Mouse (Mus musculus): Measurements from ENCODE around the gene Osbp.
A peak's percentile ranks its signal among the peaks of the same experiment; 100 is the strongest.

Gene Osbp

DNA sequence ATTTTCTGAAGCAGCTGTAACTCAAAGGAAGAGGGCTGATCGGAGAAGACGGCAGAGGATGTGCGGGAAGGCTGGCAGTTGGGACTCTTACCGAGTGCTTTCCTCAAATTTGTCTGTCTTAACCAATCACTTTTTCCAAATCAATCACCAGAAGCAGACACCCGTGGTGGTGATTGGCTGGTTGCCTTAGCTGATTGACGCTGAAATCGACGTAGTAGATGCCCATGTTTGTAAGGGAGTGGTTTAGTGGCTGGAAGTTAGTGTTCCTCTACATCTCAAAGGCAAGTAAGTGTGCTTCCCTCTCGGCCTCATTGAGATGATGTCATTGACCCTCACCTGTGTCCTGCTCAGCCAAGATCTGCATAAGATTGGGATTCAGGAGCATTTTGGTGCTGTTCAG, 26.3 kb downstream of the Osbp start:
- DNase-seq = no peak

DNA sequence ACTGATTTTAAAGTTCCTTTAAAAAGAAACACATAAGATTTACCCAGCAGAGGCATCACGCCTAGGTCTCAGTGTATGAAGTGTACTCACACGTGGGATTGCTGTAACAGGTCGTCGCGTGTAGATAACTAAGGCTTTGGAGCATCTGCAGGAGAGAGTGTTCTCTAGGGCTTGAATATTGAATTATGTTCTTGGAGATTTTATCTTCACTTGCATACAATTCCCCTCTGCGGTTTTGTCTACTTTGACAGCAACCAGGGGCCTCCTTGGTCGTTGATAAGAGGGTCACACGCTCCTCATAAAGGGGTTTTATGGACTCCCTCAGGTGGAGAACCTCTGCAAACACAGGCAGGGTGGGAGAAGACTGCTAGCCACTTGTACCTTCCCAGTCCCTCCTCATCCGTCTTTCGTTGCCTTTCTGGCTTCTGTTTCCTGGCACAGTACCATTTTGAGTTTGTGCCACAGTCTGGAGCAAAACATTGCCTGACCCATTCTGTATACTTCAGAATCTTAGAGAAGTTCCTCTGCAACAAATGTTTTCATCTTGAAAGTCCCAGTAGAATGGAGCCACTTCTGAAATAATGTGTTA, 26.8 kb downstream of the Osbp start:
- no peak for DNase-seq

GRCm38 (mm10) chr19:11994703-11995431, 29.1 kb downstream of the Osbp start:
- DNase-seq = no peak

- DNase-seq = no peak
These were observed 30.1 kb downstream of the Osbp start for GRCm38 (mm10) chr19:11995722-11996448.

DNA sequence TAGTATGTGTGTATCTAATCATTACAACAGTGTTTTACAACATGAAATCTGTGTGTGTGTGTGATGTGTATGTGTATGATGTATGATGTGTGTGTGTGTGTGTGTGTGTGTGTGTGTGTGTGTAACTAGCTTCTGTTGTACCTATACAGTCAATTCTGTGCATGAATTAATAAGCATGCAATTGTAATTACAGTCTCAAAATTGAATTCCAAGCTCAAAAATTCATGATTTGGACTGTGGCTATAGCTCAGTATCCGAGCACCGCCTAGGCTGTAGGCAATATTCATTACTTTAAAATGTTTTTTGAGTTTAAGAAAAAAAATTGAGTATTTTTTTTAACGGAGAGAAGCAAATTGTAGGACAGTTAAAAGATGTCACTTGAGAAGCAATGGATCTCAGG, 35.9 kb downstream of the Osbp start:
- no peak for DNase-seq

DNA sequence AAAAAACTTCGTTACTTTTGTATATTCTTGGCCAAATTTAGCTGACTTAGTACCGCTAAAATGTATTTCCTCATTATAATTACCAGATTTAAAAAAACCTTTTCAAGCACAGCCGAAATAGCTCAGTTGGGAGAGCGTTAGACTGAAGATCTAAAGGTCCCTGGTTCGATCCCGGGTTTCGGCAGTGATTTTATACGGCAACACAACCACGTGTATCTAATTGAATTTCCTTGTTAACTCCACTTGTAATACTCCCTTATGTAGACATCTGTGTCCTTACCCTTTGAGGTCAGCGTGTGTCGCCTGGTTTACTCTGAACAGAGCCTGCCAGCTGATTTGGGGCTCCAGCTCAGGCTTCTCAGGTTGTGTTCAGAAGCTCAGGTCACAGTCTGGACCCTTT, 36.4 kb downstream of the Osbp start:
- peak; percentile 89 to 92 for DNase-seq

DNA sequence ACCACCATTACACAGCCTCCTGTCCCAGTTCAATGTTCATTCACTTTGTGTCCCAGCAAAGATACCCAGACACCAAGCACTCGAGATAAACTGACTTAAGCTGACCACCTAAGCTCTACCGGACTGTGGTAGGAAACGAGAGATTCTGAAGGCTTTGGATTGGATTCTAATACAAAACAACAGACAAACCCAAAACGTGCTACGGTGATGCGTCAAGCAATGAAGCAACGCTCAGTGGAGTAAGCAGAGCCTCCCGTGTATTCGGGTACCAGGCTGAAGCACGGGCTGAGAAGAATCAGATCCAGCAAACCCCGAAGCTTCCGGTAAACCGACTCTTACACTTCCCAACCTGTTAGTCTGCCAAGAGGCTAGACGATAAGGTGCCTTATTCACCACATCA, 37.0 kb downstream of the Osbp start:
- DNase-seq = no peak

DNA sequence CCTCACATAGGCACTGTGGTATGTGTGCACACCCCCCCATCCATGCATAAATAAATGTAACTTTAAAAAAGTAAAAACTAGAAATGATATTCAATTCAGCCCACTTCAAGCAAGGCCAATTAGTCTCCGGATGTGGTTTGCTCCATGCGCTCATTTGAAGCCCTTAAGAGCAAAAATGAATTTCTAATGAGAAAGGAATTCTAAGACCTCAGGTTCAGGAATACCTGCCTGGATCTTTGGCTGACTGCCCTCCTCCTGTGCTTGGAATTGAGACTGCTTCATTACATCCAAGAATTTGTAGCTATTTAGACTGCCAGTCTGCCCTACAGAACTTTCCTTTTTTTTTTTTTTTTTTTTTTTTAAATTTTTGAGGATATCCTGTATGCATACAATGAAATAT, 37.8 kb downstream of the Osbp start:
- no peak for DNase-seq

DNA sequence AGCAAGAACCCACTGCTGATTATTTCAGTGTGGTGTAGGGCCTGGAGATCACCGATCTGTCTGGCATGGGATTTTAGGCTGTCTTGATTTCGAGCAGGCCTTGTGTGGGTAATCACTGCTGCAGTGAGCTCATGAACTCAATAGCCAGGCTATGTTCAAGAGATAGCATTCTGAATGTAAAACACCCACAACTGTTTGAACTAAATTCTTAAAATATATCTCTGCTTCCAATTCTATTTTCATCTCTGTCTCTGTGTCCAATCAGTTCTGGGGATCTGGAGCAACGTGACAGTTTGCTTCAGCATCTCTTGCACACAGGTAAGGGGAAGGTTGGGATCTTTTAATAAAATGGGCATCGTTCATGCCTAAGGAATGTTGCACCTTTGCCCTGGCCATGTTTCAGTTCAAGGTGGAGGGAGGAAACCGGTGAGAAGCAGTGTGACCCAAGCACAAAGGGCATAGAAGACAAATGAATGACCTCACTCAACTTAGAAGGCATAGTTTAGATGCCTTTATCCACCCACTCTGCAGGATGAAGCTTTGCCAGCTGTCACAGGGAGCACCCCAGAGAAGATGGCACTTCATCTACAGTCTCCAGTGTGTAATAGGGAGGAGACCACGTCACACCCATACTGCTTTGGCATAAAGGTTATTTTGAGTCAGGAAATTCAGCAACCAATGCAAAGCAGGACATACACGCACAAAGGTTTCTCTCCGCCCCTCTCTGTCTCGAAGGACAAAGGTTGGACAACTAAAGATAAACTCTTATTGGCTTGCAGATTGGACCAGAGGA, 38.7 kb downstream of the Osbp start:
- DNase-seq = peak; percentile 22 to 26

DNA sequence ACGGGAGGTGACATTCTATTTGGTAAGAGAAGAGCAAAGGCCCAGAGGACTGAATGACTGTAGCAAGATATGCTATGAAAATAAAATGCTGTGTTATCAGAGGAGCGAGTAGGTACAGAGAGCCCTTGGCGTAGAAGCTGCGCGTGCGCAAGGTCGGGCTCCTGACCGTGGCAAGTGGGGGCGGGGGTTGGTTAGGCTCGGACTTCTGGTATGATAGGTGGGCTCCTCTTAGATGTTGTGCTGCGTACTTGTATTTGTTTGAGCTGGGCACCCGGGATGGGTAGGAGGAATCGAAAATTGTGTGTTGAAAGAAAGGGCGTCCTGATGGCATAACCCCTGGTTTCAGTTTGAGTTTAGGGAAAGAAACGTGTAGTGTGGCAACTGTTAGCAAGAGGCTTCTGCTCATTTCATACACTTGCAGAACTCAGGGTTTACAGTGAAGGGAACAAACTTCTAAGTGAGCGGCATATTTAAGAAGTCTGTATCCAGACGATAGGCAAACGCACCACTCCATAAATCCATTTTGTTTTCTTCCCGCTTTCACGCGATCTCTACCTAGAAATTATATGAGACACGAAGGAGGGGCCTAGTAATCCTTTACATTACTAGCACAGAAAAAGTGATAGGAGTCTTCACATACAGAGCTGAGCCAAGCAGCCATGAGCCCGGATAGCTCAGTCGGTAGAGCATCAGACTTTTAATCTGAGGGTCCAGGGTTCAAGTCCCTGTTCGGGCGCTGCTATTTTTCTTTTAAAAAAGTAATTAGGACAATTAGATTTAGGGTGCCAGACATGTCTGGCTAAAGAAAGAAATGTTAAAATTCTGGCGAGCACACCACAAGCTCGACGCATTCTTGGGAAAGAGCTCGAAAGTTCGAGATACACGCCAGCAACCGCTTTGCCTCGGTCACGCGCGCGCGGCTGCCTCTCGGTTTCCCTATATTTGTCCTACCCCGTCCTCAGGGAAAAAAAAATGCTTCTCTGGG, 39.9 kb downstream of the Osbp start:
- peak; percentile 92 to 94 for DNase-seq

DNA sequence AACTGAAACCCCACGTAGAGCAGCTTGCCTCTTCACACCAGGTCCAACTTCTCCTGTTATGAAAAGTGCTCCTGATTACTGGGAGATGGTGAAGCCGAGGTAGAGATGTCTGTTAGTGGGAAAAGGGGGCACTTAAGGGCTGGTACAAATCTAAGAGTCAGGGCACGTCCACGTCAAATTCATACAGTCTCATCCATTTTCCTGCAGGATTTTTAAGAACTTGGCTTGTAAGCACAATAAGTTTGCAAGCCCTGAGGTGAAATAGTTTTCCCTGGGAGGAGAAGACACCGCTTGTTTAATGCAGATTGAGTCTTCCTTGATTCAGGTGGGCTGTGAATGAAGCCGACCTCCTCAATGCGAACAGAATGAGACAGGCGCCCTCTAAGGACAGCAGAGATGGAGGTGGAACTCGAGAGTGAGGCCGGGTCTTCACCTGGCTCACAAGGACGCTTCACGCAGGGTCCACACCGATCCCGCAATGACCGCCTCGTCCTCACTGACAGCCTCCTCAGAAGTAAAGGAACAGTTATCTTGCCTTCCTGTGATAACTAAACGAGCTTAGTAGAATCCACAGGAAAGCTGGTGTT, 40.7 kb downstream of the Osbp start:
- peak; percentile 33 to 34 for DNase-seq

DNA sequence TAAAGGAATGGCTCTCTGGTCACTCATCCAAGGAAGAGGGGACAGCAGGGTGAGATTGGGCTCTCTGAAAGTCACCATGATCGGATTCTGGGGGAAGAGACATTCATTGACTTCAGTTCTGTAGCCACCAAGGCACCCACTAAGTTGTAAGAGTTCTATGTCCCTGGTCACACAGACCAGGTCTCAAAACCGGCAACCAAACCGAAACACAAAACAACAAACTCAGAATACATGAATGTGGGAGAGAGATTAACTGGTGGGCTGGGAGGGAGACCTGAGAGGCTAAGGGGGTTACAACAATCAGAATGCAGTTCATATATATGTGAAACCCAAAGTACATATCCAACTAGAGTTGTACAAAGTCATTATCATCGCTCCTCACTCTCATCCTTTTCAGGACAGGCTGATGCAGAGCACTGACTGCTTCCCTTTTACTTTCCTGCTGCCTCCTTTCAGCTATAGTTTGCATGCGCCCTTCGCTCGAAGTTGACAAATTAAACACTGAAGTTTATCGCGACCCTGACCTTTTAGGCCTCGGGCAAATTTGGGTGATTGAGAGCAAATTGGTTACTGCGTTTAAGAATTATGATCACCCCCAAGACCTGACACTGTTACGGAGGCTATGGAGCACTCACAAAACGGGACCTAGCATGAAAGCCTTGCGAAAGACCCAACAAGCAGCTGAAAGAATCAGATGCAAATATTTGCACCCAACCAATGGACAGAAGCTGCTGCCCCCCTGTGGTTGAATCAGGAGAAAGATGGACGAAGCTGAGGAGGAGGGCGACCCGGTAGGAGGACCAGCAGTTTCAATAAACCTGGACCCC, 41.6 kb downstream of the Osbp start:
- peak; percentile 71 to 72 for DNase-seq

- DNase-seq = peak; percentile 23 to 29
These were observed 43.0 kb downstream of the Osbp start for GRCm38 (mm10) chr19:12008410-12009380.

GRCm38 (mm10) chr19:12009501-12010280, 44.0 kb downstream of the Osbp start:
- DNase-seq = peak; percentile 89 to 90

- peak; percentile 60 to 63 for DNase-seq
These were observed 44.6 kb downstream of the Osbp start for GRCm38 (mm10) chr19:12010281-12010771.

- peak; percentile 85 to 88 for DNase-seq
These were observed 45.3 kb downstream of the Osbp start for GRCm38 (mm10) chr19:12010916-12011559.
